Mouse (Mus musculus): ENCODE results near the gene Pcsk5.

GRCm38 (mm10) chr19:17491822-17492544 lies 345.4 kb downstream of the Pcsk5 start:
- TF ChIP-seq GATA2 (IDR thresholded peaks at IDR 0.05; ENCODE audit: borderline replicate concordance, low read depth, low read length) (no peak), CTCF (IDR thresholded peaks at IDR 0.05; ENCODE audit: low read depth, low read length) (no peak), TAL1 (conservative IDR thresholded peaks at IDR 0.05; ENCODE audit: low read depth, low read length) (no peak), GATA1 (IDR thresholded peaks at IDR 0.05; ENCODE audit: borderline replicate concordance, low read length) (no peak), POLR2AphosphoS5 (IDR thresholded peaks at IDR 0.05; ENCODE audit: insufficient replicate concordance, low read depth, low read length) (no peak)

All from G1E (cell line).